Mouse (Mus musculus): ENCODE results near the gene Crk. TPM values are rescaled to one million over a fixed set of nuclear protein-coding genes. Genes with fewer than 3 reads are reported as not detected.

Crk gene
- total and polyA plus RNA-seq, 3 experiments: 44.1 to 98.0 (median 61.2) TPM

GRCm38 (mm10) chr11:75732434-75733226, 53.6 kb downstream of the Crk start, which contains the start of gene Ywhae:
Gene Ywhae, plus strand, starts transcription at chr11:75732869.
- Histone ChIP-seq H3K27me3 (ENCODE audit: insufficient read depth, low read length) (0 out of 2 replicates have a peak, but pooled peaks cover 2% of the 10 kb centered on the region), H3K36me3 (replicated peaks) (peaks cover 23% of the 10 kb centered on the region), H3K4me1 (ENCODE audit: insufficient read depth, low read depth, low read length) (peaks cover 47% of the 10 kb centered on the region), H3K4me3 (ENCODE audit: low read depth, low read length) (peak within 1 kb of the TSS; percentile 91), H3K9me3 (replicated peaks) (no peaks in the 10 kb centered on the region)
- no peak for TF ChIP-seq TAL1 (conservative IDR thresholded peaks at IDR 0.05; ENCODE audit: low read depth, low read length)
- TF ChIP-seq CTCF (IDR thresholded peaks at IDR 0.05; ENCODE audit: low read depth, low read length): no peak
- TF ChIP-seq GATA2 (IDR thresholded peaks at IDR 0.05; ENCODE audit: borderline replicate concordance, low read depth, low read length): no peak
- no peak for TF ChIP-seq GATA1 (IDR thresholded peaks at IDR 0.05; ENCODE audit: borderline replicate concordance, low read length)
- no peak for TF ChIP-seq POLR2AphosphoS5 (IDR thresholded peaks at IDR 0.05; ENCODE audit: insufficient replicate concordance, low read depth, low read length)
- peak; percentile 70 for ATAC-seq (ENCODE audit: extremely low read depth, insufficient number of reproducible peaks, low FRiP score, poor library complexity, severe bottlenecking)
- DNase-seq (ENCODE audit: low spot score): peak; percentile 92

- Histone ChIP-seq H3K36me3 (replicated peaks) (peaks cover 30% of the 10 kb centered on the region), H3K4me1 (ENCODE audit: insufficient read depth, low read depth, low read length) (peaks cover 52% of the 10 kb centered on the region), H3K4me3 (ENCODE audit: low read depth, low read length) (peak overlapping the region; percentile 91), H3K9me3 (replicated peaks) (no peaks in the 10 kb centered on the region), H3K27me3 (ENCODE audit: insufficient read depth, low read length) (0 out of 2 replicates have a peak, but pooled peaks cover 2% of the 10 kb centered on the region)
- DNase-seq (ENCODE audit: low spot score) (peak; percentile 70), ATAC-seq (ENCODE audit: extremely low read depth, insufficient number of reproducible peaks, low FRiP score, poor library complexity, severe bottlenecking) (no peak)
- no peak for TF ChIP-seq GATA1 (IDR thresholded peaks at IDR 0.05; ENCODE audit: borderline replicate concordance, low read length)
- TF ChIP-seq TAL1 (conservative IDR thresholded peaks at IDR 0.05; ENCODE audit: low read depth, low read length): no peak
- TF ChIP-seq GATA2 (IDR thresholded peaks at IDR 0.05; ENCODE audit: borderline replicate concordance, low read depth, low read length): no peak
- no peak for TF ChIP-seq CTCF (IDR thresholded peaks at IDR 0.05; ENCODE audit: low read depth, low read length)
- TF ChIP-seq POLR2AphosphoS5 (IDR thresholded peaks at IDR 0.05; ENCODE audit: insufficient replicate concordance, low read depth, low read length): no peak
Measured at GRCm38 (mm10) chr11:75733227-75733940, 54.3 kb downstream of the Crk start.

- Histone ChIP-seq H3K27me3 (ENCODE audit: insufficient read depth, low read length) (no peaks in the 10 kb centered on the region), H3K4me1 (ENCODE audit: insufficient read depth, low read depth, low read length) (peaks cover 69% of the 10 kb centered on the region), H3K4me3 (ENCODE audit: low read depth, low read length) (no peak overlapping the region; the same call in 1 of the 2 replicates), H3K9me3 (replicated peaks) (no peaks in the 10 kb centered on the region), H3K36me3 (replicated peaks) (peaks cover 44% of the 10 kb centered on the region)
- TF ChIP-seq CTCF (IDR thresholded peaks at IDR 0.05; ENCODE audit: low read depth, low read length) (no peak), TAL1 (conservative IDR thresholded peaks at IDR 0.05; ENCODE audit: low read depth, low read length) (no peak), POLR2AphosphoS5 (IDR thresholded peaks at IDR 0.05; ENCODE audit: insufficient replicate concordance, low read depth, low read length) (no peak), GATA2 (IDR thresholded peaks at IDR 0.05; ENCODE audit: borderline replicate concordance, low read depth, low read length) (no peak), GATA1 (IDR thresholded peaks at IDR 0.05; ENCODE audit: borderline replicate concordance, low read length) (no peak)
- DNase-seq (ENCODE audit: low spot score): no peak
- ATAC-seq (ENCODE audit: extremely low read depth, insufficient number of reproducible peaks, low FRiP score, poor library complexity, severe bottlenecking): no peak
Measured at GRCm38 (mm10) chr11:75735462-75736252, 56.6 kb downstream of the Crk start.

- peaks cover 72% of the 10 kb centered on the region for H3K4me1 ChIP-seq (ENCODE audit: insufficient read depth, low read depth, low read length)
Measured at GRCm38 (mm10) chr11:75736978-75737377, 57.9 kb downstream of the Crk start.

GRCm38 (mm10) chr11:75737806-75738476, 58.9 kb downstream of the Crk start:
- Histone ChIP-seq H3K36me3 (replicated peaks) (peaks cover 55% of the 10 kb centered on the region), H3K9me3 (replicated peaks) (no peaks in the 10 kb centered on the region), H3K27me3 (ENCODE audit: insufficient read depth, low read length) (no peaks in the 10 kb centered on the region), H3K4me3 (ENCODE audit: low read depth, low read length) (peak overlapping the region; percentile 35; the same call in 1 of the 2 replicates), H3K4me1 (ENCODE audit: insufficient read depth, low read depth, low read length) (peaks cover 75% of the 10 kb centered on the region)
- ATAC-seq (ENCODE audit: extremely low read depth, insufficient number of reproducible peaks, low FRiP score, poor library complexity, severe bottlenecking): no peak
- TF ChIP-seq GATA1 (IDR thresholded peaks at IDR 0.05; ENCODE audit: borderline replicate concordance, low read length) (no peak), TAL1 (conservative IDR thresholded peaks at IDR 0.05; ENCODE audit: low read depth, low read length) (no peak), POLR2AphosphoS5 (IDR thresholded peaks at IDR 0.05; ENCODE audit: insufficient replicate concordance, low read depth, low read length) (no peak), GATA2 (IDR thresholded peaks at IDR 0.05; ENCODE audit: borderline replicate concordance, low read depth, low read length) (no peak), CTCF (IDR thresholded peaks at IDR 0.05; ENCODE audit: low read depth, low read length) (no peak)
- no peak for DNase-seq (ENCODE audit: low spot score)

More at GRCm38 (mm10) chr11:75736978-75737377, 57.9 kb downstream of the Crk start:
- H3K36me3 ChIP-seq (replicated peaks): peaks cover 47% of the 10 kb centered on the region
- DNase-seq (ENCODE audit: low spot score) (no peak), ATAC-seq (ENCODE audit: extremely low read depth, insufficient number of reproducible peaks, low FRiP score, poor library complexity, severe bottlenecking) (no peak)
- H3K27me3 ChIP-seq (ENCODE audit: insufficient read depth, low read length): no peaks in the 10 kb centered on the region
- H3K9me3 ChIP-seq (replicated peaks): no peaks in the 10 kb centered on the region
- no peak overlapping the region; the same call in 1 of the 2 replicates for H3K4me3 ChIP-seq (ENCODE audit: low read depth, low read length)
- TF ChIP-seq CTCF (IDR thresholded peaks at IDR 0.05; ENCODE audit: low read depth, low read length) (no peak), GATA2 (IDR thresholded peaks at IDR 0.05; ENCODE audit: borderline replicate concordance, low read depth, low read length) (no peak), POLR2AphosphoS5 (IDR thresholded peaks at IDR 0.05; ENCODE audit: insufficient replicate concordance, low read depth, low read length) (no peak), TAL1 (conservative IDR thresholded peaks at IDR 0.05; ENCODE audit: low read depth, low read length) (no peak), GATA1 (IDR thresholded peaks at IDR 0.05; ENCODE audit: borderline replicate concordance, low read length) (no peak)

Data from G1E (cell line).